Comparison of ENCODE assay signal across 10 mouse cellular contexts in genomic region chr9:14634155-14634554, GRCm38 (mm10). TPM values are rescaled to one million over a fixed set of nuclear protein-coding genes. Genes with fewer than 3 reads are reported as not detected.
DNase-seq lines count a peak whose midpoint lies in the region; ATAC-seq and TF ChIP-seq lines count a peak whose summit lies in the region.
"Had no signal": no experiment of that assay in that cellular context is flagged by ENCODE, and none has a peak within 500 bp of the region (broad histone marks: within the 10 kb centered on the region; RNA-seq: fewer than 3 reads in every experiment).

No protein-coding gene starts in this region.

- no peaks in the 10 kb centered on the region for H3K36me3 ChIP-seq in kidney, embryonic 14.5 days (ENCODE audit: control insufficient read depth, insufficient read depth, low read length)
- H3K36me3 ChIP-seq in forebrain, postnatal 0 days (ENCODE audit: insufficient read depth) = no peaks in the 10 kb centered on the region
- H3K36me3 ChIP-seq in midbrain, embryonic 16.5 days (ENCODE audit: control insufficient read depth, insufficient read depth, low read length) = no peaks in the 10 kb centered on the region

- 22% methylated on average over 15 of the region's 15 CpGs for WGBS in kidney, embryonic 14.5 days
- WGBS in forebrain, postnatal 0 days = 14% methylated on average over 15 of the region's 15 CpGs
- WGBS in midbrain, embryonic 16.5 days = 8% methylated on average over 15 of the region's 15 CpGs

- 0 out of 2 replicates have a peak, but pooled peaks cover 3% of the 10 kb centered on the region for H3K4me1 ChIP-seq in kidney, embryonic 14.5 days (ENCODE audit: control insufficient read depth, insufficient read depth, low read length)
- H3K4me1 ChIP-seq in forebrain, postnatal 0 days (ENCODE audit: insufficient read depth) = 0 out of 2 replicates have a peak, but pooled peaks cover 6% of the 10 kb centered on the region
- peaks cover 29% of the 10 kb centered on the region for H3K4me1 ChIP-seq in midbrain, embryonic 16.5 days (ENCODE audit: control insufficient read depth, insufficient read depth, low read length)

- TF ChIP-seq CTCF in forebrain, postnatal 0 days (IDR thresholded peaks at IDR 0.05; ENCODE audit: low read depth) = no peak

- H3K9me3 ChIP-seq in kidney, embryonic 14.5 days (ENCODE audit: control insufficient read depth, low read length) = no peaks in the 10 kb centered on the region
- no peaks in the 10 kb centered on the region for H3K9me3 ChIP-seq in forebrain, postnatal 0 days (ENCODE audit: low read length)
- no peaks in the 10 kb centered on the region for H3K9me3 ChIP-seq in midbrain, embryonic 16.5 days (replicated peaks; ENCODE audit: control insufficient read depth, low read length, poor library complexity, severe bottlenecking)

- no peak overlapping the region for H3K4me3 ChIP-seq in kidney, embryonic 14.5 days (ENCODE audit: low read length)
- H3K4me3 ChIP-seq in forebrain, postnatal 0 days (ENCODE audit: low read depth, low read length) = 0 out of 2 replicates have a peak overlapping the region, but pooled peaks have one; percentile 9
- peak overlapping the region; percentile 32 for H3K4me3 ChIP-seq in midbrain, embryonic 16.5 days (ENCODE audit: low read depth, low read length)

- DNase-seq in kidney, postnatal 36 days = no peak
- peak; percentile 59 for DNase-seq in embryo, embryonic 11 days
- DNase-seq in forebrain, postnatal 0 days = peak; percentile 60
- DNase-seq in spleen, postnatal 36 days (ENCODE audit: low spot score in 2 of 2) = no peak
- DNase-seq in kidney, adult 11 months = no peak
- DNase-seq in lung, postnatal 4 days = no peak
- DNase-seq: gastrocnemius, postnatal 36 days had no signal

- ATAC-seq in kidney, embryonic 14.5 days (ENCODE audit: low FRiP score, low TSS enrichment) = peak; percentile 58; the same call in 1 of the 2 replicates
- ATAC-seq in forebrain, postnatal 0 days = peak; percentile 93
- ATAC-seq in midbrain, embryonic 16.5 days = peak; percentile 95

- H3K27ac ChIP-seq in kidney, embryonic 14.5 days (ENCODE audit: low read depth, low read length) = no peak overlapping the region
- H3K27ac ChIP-seq in forebrain, postnatal 0 days (ENCODE audit: low read depth, low read length) = no peak overlapping the region
- no peak overlapping the region for H3K27ac ChIP-seq in midbrain, embryonic 16.5 days (ENCODE audit: low read length)

- H3K27me3 ChIP-seq in kidney, embryonic 14.5 days (ENCODE audit: control insufficient read depth, insufficient read depth, low read length) = no peaks in the 10 kb centered on the region
- no peaks in the 10 kb centered on the region for H3K27me3 ChIP-seq in forebrain, postnatal 0 days (ENCODE audit: insufficient read depth, low read length)
- no peaks in the 10 kb centered on the region for H3K27me3 ChIP-seq in midbrain, embryonic 16.5 days (ENCODE audit: control insufficient read depth, insufficient read depth, low read depth, low read length)

- no peak overlapping the region for H3K4me2 ChIP-seq in kidney, embryonic 14.5 days (replicated peaks; ENCODE audit: low read depth, low read length)
- peak overlapping the region; percentile 39 for H3K4me2 ChIP-seq in forebrain, postnatal 0 days (ENCODE audit: low read depth)
- H3K4me2 ChIP-seq in midbrain, embryonic 16.5 days (ENCODE audit: low read length) = peak overlapping the region; percentile 66

- no peak overlapping the region for H3K9ac ChIP-seq in kidney, embryonic 14.5 days (ENCODE audit: low read depth, low read length)
- no peak overlapping the region for H3K9ac ChIP-seq in forebrain, postnatal 0 days
- peak overlapping the region; percentile 48; the same call in 1 of the 2 replicates for H3K9ac ChIP-seq in midbrain, embryonic 16.5 days (ENCODE audit: low read depth, low read length)

RNA-seq across cellular contexts. Expression of gene Amotl1, which starts 10.7 kb away (rescaled TPM):
- 19.1 and 32.9 TPM in 2 replicates for polyA plus RNA-seq in kidney, embryonic 14.5 days (2014; fragmentation: Nextera tagmentation; extraction: Ambion mirVana)
- total RNA-seq in forebrain, postnatal 0 days (2014; rRNA removed) = 21.8 and 31.4 TPM in 2 replicates
- polyA plus RNA-seq in forebrain, postnatal 0 days (2015; fragmentation: Nextera tagmentation; extraction: Ambion mirVana) = 3.1 and 5.2 TPM in 2 replicates
- polyA plus RNA-seq in midbrain, embryonic 16.5 days (2015; fragmentation: Nextera tagmentation; extraction: Ambion mirVana) = 8.3 and 9.1 TPM in 2 replicates
- total RNA-seq: megakaryocyte, adult 5-6 weeks had no signal

Comparison
In these comparisons a context has a peak if more than half of its experiments do, and no peak if none do; other contexts are left out.
1. DNase-seq: peak in embryo, embryonic 11 days (single experiment) and forebrain, postnatal 0 days (single experiment); none in kidney, postnatal 36 days (0 of 2), spleen, postnatal 36 days (0 of 2), kidney, adult 11 months (single experiment) and lung, postnatal 4 days (0 of 2).
2. Peak in every context shown above with its lines, with median percentiles within 50 percentile points of each other: ATAC-seq.